Mouse (Mus musculus): ENCODE results near the gene Olfr294. TPM values are rescaled to one million over a fixed set of nuclear protein-coding genes. Genes with fewer than 3 reads are reported as not detected.

Olfr294 gene
- total RNA-seq (2021) (not detected), polyA plus RNA-seq (2012; rRNA removed) (not detected in 2 replicates)
- long read RNA-seq, result 0 reads

DNA sequence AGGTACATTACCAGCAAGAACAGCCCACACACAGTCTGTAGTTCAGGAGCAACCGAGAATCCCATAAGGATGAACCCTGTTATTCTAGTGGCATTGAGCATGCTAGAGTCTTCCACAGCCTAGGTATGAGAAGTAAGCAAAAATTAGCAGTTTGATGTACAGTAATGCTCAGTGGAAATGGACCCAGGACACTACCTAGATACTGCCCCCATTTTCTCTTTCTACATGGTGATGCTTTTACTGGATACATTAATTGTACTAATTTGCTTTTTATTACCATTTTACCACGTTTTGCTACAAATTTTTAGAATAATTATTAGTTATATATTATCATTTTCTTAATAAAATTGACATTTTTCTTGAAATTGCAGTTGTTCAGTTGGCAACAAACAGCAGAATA, at the start of gene Olfr294:
Gene Olfr294, minus strand, starts transcription at position 101 of the 400 bp plus-strand sequence.
- no peak for DNase-seq

DNA sequence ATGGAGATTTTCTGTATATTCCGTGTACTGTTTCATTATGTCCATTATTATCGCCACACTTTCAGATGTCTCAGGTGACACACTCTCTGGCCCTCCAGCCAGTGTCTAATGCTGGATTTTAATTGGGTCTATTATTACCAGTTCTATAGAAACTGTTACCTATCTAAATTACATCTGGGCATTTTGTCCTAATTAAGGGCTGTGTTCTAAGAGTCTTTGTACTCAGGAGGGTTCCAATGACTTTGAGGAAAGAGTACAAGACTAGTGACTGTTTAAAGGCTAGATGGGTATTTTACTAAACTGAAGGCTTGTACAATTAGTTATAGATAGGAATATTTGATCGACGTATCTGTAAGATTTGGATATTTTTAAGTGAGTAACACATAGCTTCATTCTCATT, 32.3 kb upstream of the Olfr294 start, which contains the start of gene Olfr293:
Gene Olfr293, plus strand, starts transcription at position 301 of the 400 bp plus-strand sequence.
- DNase-seq, result no peak

DNA sequence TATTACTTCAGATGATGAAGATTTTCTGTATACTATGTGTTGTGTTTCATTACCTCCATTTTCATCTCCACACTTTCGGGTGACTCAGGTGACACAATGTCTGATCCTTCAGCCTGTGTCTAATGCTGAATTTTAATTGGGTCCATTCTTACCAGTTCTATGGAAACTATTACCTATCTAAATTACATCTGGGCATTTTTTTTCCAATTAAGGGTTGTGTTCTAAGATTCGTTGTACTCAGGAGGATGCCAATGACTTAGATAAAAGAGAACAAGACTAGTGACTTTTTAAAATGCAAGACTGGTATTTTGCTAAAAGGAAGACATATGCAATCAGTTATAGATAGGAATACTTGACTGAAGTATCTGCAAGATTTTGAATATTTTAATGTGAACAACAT, 32.9 kb downstream of the Olfr294 start, which contains the start of gene Olfr295:
Gene Olfr295, plus strand, starts transcription at position 301 of the 400 bp plus-strand sequence.
- no peak for DNase-seq

Other genes starting within 250 kb of the Olfr294 start
- not detected for gene Olfr305, start 249.7 kb downstream of the Olfr294 start, total RNA-seq (2021)
- gene Olfr305, start 249.7 kb downstream of the Olfr294 start, polyA plus RNA-seq (2012; rRNA removed), result not detected in 2 replicates
- gene Olfr304, start 230.0 kb downstream of the Olfr294 start, total RNA-seq (2021), result not detected
- gene Olfr304, start 230.0 kb downstream of the Olfr294 start, polyA plus RNA-seq (2012; rRNA removed), result not detected in 2 replicates
- not detected for gene Olfr303, start 218.9 kb downstream of the Olfr294 start, total RNA-seq (2021)
- not detected in 2 replicates for gene Olfr303, start 218.9 kb downstream of the Olfr294 start, polyA plus RNA-seq (2012; rRNA removed)
- not detected for gene Olfr301, start 212.8 kb downstream of the Olfr294 start, total RNA-seq (2021)
- gene Olfr301, start 212.8 kb downstream of the Olfr294 start, polyA plus RNA-seq (2012; rRNA removed), result not detected in 2 replicates
- not detected for gene Olfr299, start 156.7 kb downstream of the Olfr294 start, total RNA-seq (2021)
- gene Olfr299, start 156.7 kb downstream of the Olfr294 start, polyA plus RNA-seq (2012; rRNA removed), result not detected in 2 replicates
- not detected for gene Olfr298, start 124.2 kb downstream of the Olfr294 start, total RNA-seq (2021)
- not detected in 2 replicates for gene Olfr298, start 124.2 kb downstream of the Olfr294 start, polyA plus RNA-seq (2012; rRNA removed)
- not detected for gene Olfr297, start 96.7 kb downstream of the Olfr294 start, total RNA-seq (2021)
- gene Olfr297, start 96.7 kb downstream of the Olfr294 start, polyA plus RNA-seq (2012; rRNA removed), result not detected in 2 replicates
- not detected for gene Olfr295, start 32.8 kb downstream of the Olfr294 start, total RNA-seq (2021)
- gene Olfr295, start 32.8 kb downstream of the Olfr294 start, polyA plus RNA-seq (2012; rRNA removed), result not detected in 2 replicates
- gene Olfr293, start 32.4 kb upstream of the Olfr294 start, total RNA-seq (2021), result not detected
- gene Olfr293, start 32.4 kb upstream of the Olfr294 start, polyA plus RNA-seq (2012; rRNA removed), result not detected in 2 replicates
- gene Olfr292, start 71.7 kb upstream of the Olfr294 start, total RNA-seq (2021), result not detected
- gene Olfr292, start 71.7 kb upstream of the Olfr294 start, polyA plus RNA-seq (2012; rRNA removed), result not detected in 2 replicates
- under 1 TPM; 0.72 to 0.97 TPM for gene Folh1, start 159.3 kb upstream of the Olfr294 start, total RNA-seq (2021)
- 0.03 and 0.36 TPM in 2 replicates for gene Folh1, start 159.3 kb upstream of the Olfr294 start, polyA plus RNA-seq (2012; rRNA removed)
- gene Vmn2r77, start 178.4 kb upstream of the Olfr294 start, total RNA-seq (2021), result not detected
- not detected in 2 replicates for gene Vmn2r77, start 178.4 kb upstream of the Olfr294 start, polyA plus RNA-seq (2012; rRNA removed)